Mouse (Mus musculus) lung, embryonic 14.5 days (tissue): Measurements from ENCODE around the gene Fbxl18. TPM values are rescaled to one million over a fixed set of nuclear protein-coding genes. Genes with fewer than 3 reads are reported as not detected.

Experiments
- ATAC-seq: fragments of 200-750 bp; cut with Nextera tagmentation; 2 replicates; pipeline ENCODE4 v1.8.0; 2017; ENCODE audit warnings: mild to moderate bottlenecking, moderate TSS enrichment, moderate library complexity; ENCODE audit not compliant: insufficient read depth
- DNase-seq: peaks from one replicate; pipeline ENCODE4 v3.0.0-alpha.2; 2015
- H3K27ac ChIP-seq: fragments of 300-500 bp; sonication (generic); 2 replicates; pipeline ENCODE4 v1.5.1; 2014; ENCODE audit warnings: low read depth, mild to moderate bottlenecking, moderate library complexity
- H3K27me3 ChIP-seq: fragments of 300-500 bp; sonication (generic); 2 replicates; pipeline ENCODE4 v1.6.1; 2014; ENCODE audit warnings: low read length, control low read depth; ENCODE audit not compliant: insufficient read depth
- H3K36me3 ChIP-seq: fragments of 300-500 bp; sonication (generic); 2 replicates; pipeline ENCODE4 v1.6.1; 2014; ENCODE audit warnings: control low read depth; ENCODE audit not compliant: insufficient read depth
- H3K4me1 ChIP-seq: fragments of 300-500 bp; sonication (generic); 2 replicates; pipeline ENCODE4 v1.6.1; 2014; ENCODE audit warnings: antibody characterized with exemption, control low read depth; ENCODE audit not compliant: insufficient read depth
- H3K4me2 ChIP-seq: fragments of 300-500 bp; sonication (generic); 2 replicates; pipeline ENCODE4 v1.6.1; 2014; ENCODE audit warnings: mild to moderate bottlenecking
- H3K4me3 ChIP-seq: fragments of 300-500 bp; sonication (generic); 2 replicates; pipeline ENCODE4 v1.5.1; 2014; ENCODE audit warnings: low read depth, low read length
- H3K9ac ChIP-seq: fragments of 300-500 bp; sonication (generic); 2 replicates; pipeline ENCODE4 v1.6.1; 2014
- H3K9me3 ChIP-seq: fragments of 300-500 bp; sonication (generic); 2 replicates; pipeline ENCODE4 v1.6.1; 2016; ENCODE audit warnings: low read depth, low read length, control low read depth
- CTCF ChIP-seq: IDR thresholded peaks from 2 replicates; pipeline ENCODE4 v1.5.1; 2016; ENCODE audit warnings: antibody characterized with exemption, low read depth
- WGBS: fragments of 180-500 bp; shearing (Covaris S2); extraction: QIAGEN DNeasy Blood & Tissue Kit; methylation state at CpG from one replicate; pipeline ENCODE4 v1.1.7; 2014; 5-methylcytosine and 5-hydroxymethylcytosine counted together
- polyA plus RNA-seq: library from polyadenylated mRNA; unstranded; fragments of >200 nt; fragmentation: Nextera tagmentation; extraction: Ambion mirVana; gene quantifications from 2 replicates; pipeline ENCODE4 v1.2.1, GENCODE M21; 2014

Gene Fbxl18
- polyA plus RNA-seq, 1 experiment from 2014 or later = 11.8 TPM

GRCm38 (mm10) chr5:142908941-142909575 is 13.8 kb upstream of the Fbxl18 start:
- H3K9ac ChIP-seq = peak overlapping the region; percentile 38
- H3K36me3 ChIP-seq = peaks cover 16% of the 10 kb centered on the region
- H3K27me3 ChIP-seq = no peaks in the 10 kb centered on the region
- H3K9me3 ChIP-seq = no peaks in the 10 kb centered on the region
- no peak for TF ChIP-seq CTCF
- peak overlapping the region; percentile 91 for H3K4me2 ChIP-seq
- WGBS = 16% methylated on average over 5 of the region's 5 CpGs
- DNase-seq (no peak), ATAC-seq (no peak)
- H3K4me1 ChIP-seq = peaks cover 32% of the 10 kb centered on the region
- H3K27ac ChIP-seq = peak overlapping the region; percentile 100
- no peak overlapping the region for H3K4me3 ChIP-seq

- Histone ChIP-seq H3K27ac (peak overlapping the region; percentile 100), H3K27me3 (no peaks in the 10 kb centered on the region), H3K9me3 (no peaks in the 10 kb centered on the region), H3K4me1 (peaks cover 35% of the 10 kb centered on the region), H3K4me3 (peak overlapping the region; percentile 100), H3K36me3 (peaks cover 27% of the 10 kb centered on the region), H3K9ac (peak overlapping the region; percentile 76), H3K4me2 (peak overlapping the region; percentile 91)
- no peak for TF ChIP-seq CTCF
- ATAC-seq = peak; percentile 1; the same call in 1 of the 2 replicates
- WGBS = 49% methylated on average over 5 of the region's 5 CpGs
- peak; percentile 72 for DNase-seq
These were observed 12.8 kb upstream of the Fbxl18 start for GRCm38 (mm10) chr5:142907803-142908559.

- Histone ChIP-seq H3K4me2 (peak overlapping the region; percentile 91), H3K27me3 (no peaks in the 10 kb centered on the region), H3K4me3 (peak overlapping the region; percentile 100), H3K4me1 (peaks cover 35% of the 10 kb centered on the region), H3K36me3 (peaks cover 35% of the 10 kb centered on the region), H3K9me3 (no peaks in the 10 kb centered on the region), H3K9ac (peak overlapping the region; percentile 76), H3K27ac (peak overlapping the region; percentile 100)
- DNase-seq (peak; percentile 95), ATAC-seq (peak; percentile 38)
- TF ChIP-seq CTCF = no peak
- WGBS = 17% methylated on average over 14 of the region's 14 CpGs
These were observed 12.0 kb upstream of the Fbxl18 start for GRCm38 (mm10) chr5:142907048-142907802.

GRCm38 (mm10) chr5:142906532-142907047 is 11.4 kb upstream of the Fbxl18 start, which contains the start of gene Actb:
Actb (minus strand) TSS chr5:142906754.
- Histone ChIP-seq H3K36me3 (peaks cover 41% of the 10 kb centered on the region), H3K4me3 (peak within 1 kb of the TSS; percentile 100), H3K27me3 (no peaks in the 10 kb centered on the region), H3K4me2 (peak within 1 kb of the TSS; percentile 91), H3K9ac (peak within 1 kb of the TSS; percentile 100), H3K9me3 (no peaks in the 10 kb centered on the region), H3K4me1 (peaks cover 35% of the 10 kb centered on the region), H3K27ac (peak within 1 kb of the TSS; percentile 100)
- peak; percentile 55 for ATAC-seq
- peak; percentile 99 for DNase-seq
- under 1% methylated on average over 41 of the region's 41 CpGs for WGBS
- peak; percentile 46 for TF ChIP-seq CTCF

GRCm38 (mm10) chr5:142905725-142906531 is 10.7 kb upstream of the Fbxl18 start:
- Histone ChIP-seq H3K4me3 (peak overlapping the region; percentile 100), H3K9me3 (no peaks in the 10 kb centered on the region), H3K4me1 (peaks cover 35% of the 10 kb centered on the region), H3K27ac (peak overlapping the region; percentile 100), H3K4me2 (peak overlapping the region; percentile 91), H3K9ac (peak overlapping the region; percentile 100), H3K36me3 (peaks cover 48% of the 10 kb centered on the region), H3K27me3 (no peaks in the 10 kb centered on the region)
- DNase-seq = peak; percentile 98
- peak; percentile 71 for TF ChIP-seq CTCF
- peak; percentile 78 for ATAC-seq
- WGBS = under 1% methylated on average over 73 of the region's 84 CpGs

- ATAC-seq (0 out of 2 replicates have a peak, but pooled peaks have one; percentile 0), DNase-seq (peak; percentile 26)
- Histone ChIP-seq H3K27ac (peak overlapping the region; percentile 100), H3K4me2 (peak overlapping the region; percentile 89), H3K9me3 (no peaks in the 10 kb centered on the region), H3K4me1 (peaks cover 34% of the 10 kb centered on the region), H3K4me3 (peak overlapping the region; percentile 100), H3K9ac (peak overlapping the region; percentile 100), H3K36me3 (peaks cover 55% of the 10 kb centered on the region), H3K27me3 (no peaks in the 10 kb centered on the region)
- no peak for TF ChIP-seq CTCF
- WGBS = 3% methylated on average over 27 of the region's 27 CpGs
These were observed 9.9 kb upstream of the Fbxl18 start for GRCm38 (mm10) chr5:142905038-142905695.
